Mouse (Mus musculus) activated CD4-positive, CD25-positive, alpha-beta regulatory T cell, adult 9 weeks (primary cell): ENCODE data around the gene Wfdc6a. TPM values are rescaled to one million over a fixed set of nuclear protein-coding genes. Genes with fewer than 3 reads are reported as not detected.

ENCODE experiments used
- polyA plus RNA-seq: library from polyadenylated mRNA; unstranded; fragments of 100-300 nt; shearing (Covaris generic); gene quantifications from one replicate; pipeline ENCODE4 v1.2.1, GENCODE M21; 2017

The Wfdc6a gene
- not detected for polyA plus RNA-seq

DNA sequence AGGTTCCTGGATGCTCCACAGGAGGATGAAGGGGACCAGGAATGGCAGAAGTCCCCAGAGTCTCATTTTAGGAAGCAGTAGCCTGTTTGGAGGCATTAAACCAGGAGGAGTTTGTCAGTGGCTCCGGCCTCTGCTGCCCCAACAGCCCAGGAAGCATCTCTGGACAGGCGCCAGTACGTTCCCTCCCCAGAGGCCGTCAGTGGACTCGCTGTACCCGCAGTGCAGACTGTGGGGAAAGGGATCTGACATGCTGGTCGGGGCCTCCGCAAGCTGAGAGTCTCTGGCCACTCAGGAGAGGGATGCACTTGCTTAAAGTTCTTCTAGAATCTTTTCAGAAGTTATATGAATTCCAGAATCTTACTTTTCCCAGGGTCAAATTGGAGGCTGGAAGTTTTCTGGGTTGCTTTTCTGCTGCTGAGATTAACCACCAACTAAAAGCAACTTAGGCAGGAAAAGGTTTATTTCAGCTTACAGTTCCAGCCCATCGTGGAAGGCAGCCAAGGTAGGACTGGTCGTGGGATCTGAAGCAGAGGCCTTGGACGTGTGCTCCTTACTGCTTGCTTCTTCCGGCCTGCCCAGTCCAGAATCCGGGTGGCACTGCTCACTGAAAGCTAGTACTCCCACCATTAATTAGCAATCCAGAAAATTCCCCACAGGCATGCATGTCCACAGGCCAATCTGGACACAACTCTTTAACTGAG, at the start of gene Wfdc6a:
Gene Wfdc6a (minus strand): TSS at position 423 of the 701 bp plus-strand sequence.

GRCm38 (mm10) chr2:164613471-164613870, 28.2 kb upstream of the Wfdc6a start, which contains the start of the genes Wfdc6b and Wfdc8:
Gene Wfdc6b (plus strand): TSS chr2:164613522.
Gene Wfdc8 (minus strand): TSS chr2:164613626.

GRCm38 (mm10) chr2:164593494-164593893, 8.2 kb upstream of the Wfdc6a start, which contains the start of gene Eppin:
Gene Eppin (minus strand): TSS chr2:164593594.

GRCm38 (mm10) chr2:164573359-164573758, 11.9 kb downstream of the Wfdc6a start, which contains the start of gene Spint3:
Gene Spint3 (minus strand): TSS chr2:164573459.

DNA sequence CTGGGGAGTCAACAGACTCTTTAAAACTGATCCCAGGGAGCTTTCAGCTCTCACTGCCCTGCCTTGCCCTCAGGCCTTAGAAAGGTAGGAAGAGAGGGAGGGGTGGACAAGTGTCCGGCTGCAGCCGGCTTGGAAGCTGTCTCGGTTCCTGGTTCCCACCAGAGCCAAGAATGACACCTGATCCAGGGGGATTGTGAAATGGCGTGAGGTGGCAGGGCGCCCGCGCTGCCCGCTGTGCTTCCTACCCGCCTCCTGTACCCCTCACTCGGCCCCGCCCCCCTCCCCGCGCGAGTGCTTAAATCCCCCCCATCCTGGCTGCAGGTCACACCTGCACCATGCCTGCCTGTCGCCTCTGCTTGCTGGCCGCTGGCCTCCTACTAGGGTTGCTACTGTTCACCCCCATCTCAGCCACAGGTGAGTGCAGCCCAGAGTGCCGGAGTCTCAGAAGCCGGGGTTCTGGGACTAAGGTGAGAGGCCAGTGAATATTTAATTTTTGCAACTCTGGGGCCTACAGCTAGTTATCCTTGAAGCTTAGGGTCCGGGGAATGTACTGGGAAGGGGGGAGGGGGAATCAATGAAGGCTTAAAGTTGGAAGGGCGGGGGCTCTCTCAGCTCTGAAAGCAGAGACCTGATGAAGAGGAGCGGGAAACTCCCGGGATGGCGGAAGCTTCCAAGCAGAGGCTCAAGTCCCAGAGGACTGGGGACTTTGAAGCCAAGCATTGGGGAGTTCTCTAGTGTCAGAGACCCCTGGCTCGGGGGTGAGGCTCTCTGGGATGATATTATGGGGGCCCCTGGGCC, 22.7 kb downstream of the Wfdc6a start, which contains the start of gene Wfdc2:
Gene Wfdc2 (plus strand): TSS at position 23 of the 798 bp plus-strand sequence.

Other genes starting within 250 kb of the Wfdc6a start
- gene Slpi, start 196.4 kb downstream of the Wfdc6a start, polyA plus RNA-seq, result 5.0 TPM
- gene Rbpjl, start 182.3 kb downstream of the Wfdc6a start, polyA plus RNA-seq, result not detected
- not detected for gene Matn4, start 180.3 kb downstream of the Wfdc6a start, polyA plus RNA-seq
- 36.4 TPM for gene Sdc4, start 141.6 kb downstream of the Wfdc6a start, polyA plus RNA-seq
- gene Sys1, start 128.5 kb downstream of the Wfdc6a start, polyA plus RNA-seq, result 23.4 TPM
- 2.2 TPM for gene Gm20458, start 124.5 kb downstream of the Wfdc6a start, polyA plus RNA-seq
- 0.31 TPM for gene Trp53tg5, start 111.7 kb downstream of the Wfdc6a start, polyA plus RNA-seq
- gene Dbndd2, start 99.3 kb downstream of the Wfdc6a start, polyA plus RNA-seq, result 5.9 TPM
- 37.1 TPM for gene Pigt, start 87.9 kb downstream of the Wfdc6a start, polyA plus RNA-seq
- gene Wfdc2, start 23.0 kb downstream of the Wfdc6a start, polyA plus RNA-seq, result 5.5 TPM
- gene Spint3, start 12.0 kb downstream of the Wfdc6a start, polyA plus RNA-seq, result not detected
- gene Eppin, start 8.1 kb upstream of the Wfdc6a start, polyA plus RNA-seq, result not detected
- gene Wfdc6b, start 28.1 kb upstream of the Wfdc6a start, polyA plus RNA-seq, result not detected
- gene Wfdc8, start 28.2 kb upstream of the Wfdc6a start, polyA plus RNA-seq, result not detected
- not detected for gene Wfdc16, start 53.3 kb upstream of the Wfdc6a start, polyA plus RNA-seq
- gene Wfdc10, start 70.6 kb upstream of the Wfdc6a start, polyA plus RNA-seq, result not detected
- gene Wfdc9, start 71.1 kb upstream of the Wfdc6a start, polyA plus RNA-seq, result not detected
- not detected for gene Wfdc11, start 88.6 kb upstream of the Wfdc6a start, polyA plus RNA-seq
- not detected for gene Wfdc13, start 99.7 kb upstream of the Wfdc6a start, polyA plus RNA-seq
- not detected for gene Spint4, start 113.1 kb upstream of the Wfdc6a start, polyA plus RNA-seq
- gene Spint5, start 129.9 kb upstream of the Wfdc6a start, polyA plus RNA-seq, result not detected
- gene Wfdc3, start 160.5 kb upstream of the Wfdc6a start, polyA plus RNA-seq, result not detected
- 13.0 TPM for gene Dnttip1, start 160.5 kb upstream of the Wfdc6a start, polyA plus RNA-seq
- 18.4 TPM for gene Ube2c, start 184.5 kb upstream of the Wfdc6a start, polyA plus RNA-seq
- gene Tnnc2, start 194.5 kb upstream of the Wfdc6a start, polyA plus RNA-seq, result not detected
- 8.1 TPM for gene Snx21, start 200.4 kb upstream of the Wfdc6a start, polyA plus RNA-seq
- gene Acot8, start 219.4 kb upstream of the Wfdc6a start, polyA plus RNA-seq, result 42.7 TPM
- 9.2 TPM for gene Zswim3, start 219.7 kb upstream of the Wfdc6a start, polyA plus RNA-seq
- gene Zswim1, start 237.2 kb upstream of the Wfdc6a start, polyA plus RNA-seq, result 26.5 TPM
- gene Spata25, start 243.1 kb upstream of the Wfdc6a start, polyA plus RNA-seq, result 0.60 TPM
- gene Ctsa, start 247.4 kb upstream of the Wfdc6a start, polyA plus RNA-seq, result 202 TPM
- 1.9 TPM for gene Neurl2, start 248.0 kb upstream of the Wfdc6a start, polyA plus RNA-seq